Mouse (Mus musculus): ENCODE measurements around the gene Lrrfip1. TPM values are rescaled to one million over a fixed set of nuclear protein-coding genes. Genes with fewer than 3 reads are reported as not detected.

Lrrfip1 gene
- polyA plus RNA-seq, 1 experiment from 2014 or later: 43.3 TPM

GRCm38 (mm10) chr1:91128849-91129248 is 130.3 kb downstream of the Lrrfip1 start:
- WGBS: 92% methylated on average over 4 of the region's 4 CpGs
- no peak overlapping the region for H3K27ac ChIP-seq (ENCODE audit: low read depth, low read length)
- ATAC-seq: no peak
- no peaks in the 10 kb centered on the region for H3K27me3 ChIP-seq (replicated peaks; ENCODE audit: control insufficient read depth, insufficient read depth, low read length)
- H3K36me3 ChIP-seq (ENCODE audit: control insufficient read depth, insufficient read depth, low read length): peaks cover 16% of the 10 kb centered on the region
- H3K4me1 ChIP-seq (ENCODE audit: control insufficient read depth, insufficient read depth, low read depth, low read length): no peaks in the 10 kb centered on the region
- no peak overlapping the region for H3K4me2 ChIP-seq (ENCODE audit: low read length)
- H3K9ac ChIP-seq (ENCODE audit: low read depth, low read length): no peak overlapping the region
- H3K9me3 ChIP-seq (ENCODE audit: control insufficient read depth, low read length): no peaks in the 10 kb centered on the region
- H3K4me3 ChIP-seq (ENCODE audit: low read length): no peak overlapping the region

- no peak overlapping the region for H3K4me3 ChIP-seq (ENCODE audit: low read length)
- no peak overlapping the region for H3K9ac ChIP-seq (ENCODE audit: low read depth, low read length)
- no peaks in the 10 kb centered on the region for H3K9me3 ChIP-seq (ENCODE audit: control insufficient read depth, low read length)
- no peak overlapping the region for H3K4me2 ChIP-seq (ENCODE audit: low read length)
- whole genome bisulfite sequencing: 82% methylated on average over 2 of the region's 2 CpGs
- ATAC-seq: no peak
- H3K27ac ChIP-seq (ENCODE audit: low read depth, low read length): no peak overlapping the region
- H3K36me3 ChIP-seq (ENCODE audit: control insufficient read depth, insufficient read depth, low read length): no peaks in the 10 kb centered on the region
- H3K4me1 ChIP-seq (ENCODE audit: control insufficient read depth, insufficient read depth, low read depth, low read length): no peaks in the 10 kb centered on the region
- H3K27me3 ChIP-seq (replicated peaks; ENCODE audit: control insufficient read depth, insufficient read depth, low read length): no peaks in the 10 kb centered on the region; the same call in 1 of the 2 replicates
Measured at GRCm38 (mm10) chr1:91137036-91137435, 138.5 kb downstream of the Lrrfip1 start.

- H3K27me3 ChIP-seq (replicated peaks; ENCODE audit: control insufficient read depth, insufficient read depth, low read length): no peaks in the 10 kb centered on the region
- ATAC-seq: no peak; the same call in 1 of the 2 replicates
- 70% methylated on average over 20 of the region's 20 CpGs for WGBS
Measured at GRCm38 (mm10) chr1:91144813-91145212, 146.3 kb downstream of the Lrrfip1 start, which contains the start of gene Rbm44. Gene Rbm44, plus strand, starts transcription at chr1:91145089.

GRCm38 (mm10) chr1:91151509-91151908 is 153.0 kb downstream of the Lrrfip1 start:
- Histone ChIP-seq H3K4me1 (ENCODE audit: control insufficient read depth, insufficient read depth, low read depth, low read length) (no peaks in the 10 kb centered on the region), H3K9me3 (ENCODE audit: control insufficient read depth, low read length) (no peaks in the 10 kb centered on the region), H3K27me3 (replicated peaks; ENCODE audit: control insufficient read depth, insufficient read depth, low read length) (no peaks in the 10 kb centered on the region), H3K9ac (ENCODE audit: low read depth, low read length) (no peak overlapping the region), H3K36me3 (ENCODE audit: control insufficient read depth, insufficient read depth, low read length) (no peaks in the 10 kb centered on the region), H3K4me2 (ENCODE audit: low read length) (no peak overlapping the region), H3K27ac (ENCODE audit: low read depth, low read length) (no peak overlapping the region), H3K4me3 (ENCODE audit: low read length) (no peak overlapping the region)
- WGBS: 67% methylated on average over 2 of the region's 2 CpGs
- ATAC-seq: no peak

More at GRCm38 (mm10) chr1:91144813-91145212, 146.3 kb downstream of the Lrrfip1 start, which contains the start of gene Rbm44:
- no peak within 1 kb of the TSS for H3K9ac ChIP-seq (ENCODE audit: low read depth, low read length)
- H3K36me3 ChIP-seq (ENCODE audit: control insufficient read depth, insufficient read depth, low read length): no peaks in the 10 kb centered on the region
- no peak within 1 kb of the TSS for H3K27ac ChIP-seq (ENCODE audit: low read depth, low read length)
- H3K4me3 ChIP-seq (ENCODE audit: low read length): no peak within 1 kb of the TSS
- H3K4me2 ChIP-seq (ENCODE audit: low read length): no peak within 1 kb of the TSS
- H3K4me1 ChIP-seq (ENCODE audit: control insufficient read depth, insufficient read depth, low read depth, low read length): no peaks in the 10 kb centered on the region
- H3K9me3 ChIP-seq (ENCODE audit: control insufficient read depth, low read length): no peaks in the 10 kb centered on the region

- no peak overlapping the region for H3K4me3 ChIP-seq (ENCODE audit: low read length)
- ATAC-seq: no peak
- no peak overlapping the region for H3K4me2 ChIP-seq (ENCODE audit: low read length)
- H3K9ac ChIP-seq (ENCODE audit: low read depth, low read length): no peak overlapping the region
- no peaks in the 10 kb centered on the region for H3K4me1 ChIP-seq (ENCODE audit: control insufficient read depth, insufficient read depth, low read depth, low read length)
- no peaks in the 10 kb centered on the region for H3K9me3 ChIP-seq (ENCODE audit: control insufficient read depth, low read length)
- WGBS: 77% methylated on average over 6 of the region's 6 CpGs
- H3K36me3 ChIP-seq (ENCODE audit: control insufficient read depth, insufficient read depth, low read length): no peaks in the 10 kb centered on the region
- no peak overlapping the region for H3K27ac ChIP-seq (ENCODE audit: low read depth, low read length)
- H3K27me3 ChIP-seq (replicated peaks; ENCODE audit: control insufficient read depth, insufficient read depth, low read length): no peaks in the 10 kb centered on the region
Measured at GRCm38 (mm10) chr1:91166798-91167197, 168.3 kb downstream of the Lrrfip1 start.

GRCm38 (mm10) chr1:91169157-91169556 is 170.6 kb downstream of the Lrrfip1 start:
- Histone ChIP-seq H3K4me3 (ENCODE audit: low read length) (no peak overlapping the region), H3K36me3 (ENCODE audit: control insufficient read depth, insufficient read depth, low read length) (no peaks in the 10 kb centered on the region), H3K4me1 (ENCODE audit: control insufficient read depth, insufficient read depth, low read depth, low read length) (no peaks in the 10 kb centered on the region), H3K27ac (ENCODE audit: low read depth, low read length) (no peak overlapping the region), H3K27me3 (replicated peaks; ENCODE audit: control insufficient read depth, insufficient read depth, low read length) (no peaks in the 10 kb centered on the region), H3K9ac (ENCODE audit: low read depth, low read length) (no peak overlapping the region), H3K9me3 (ENCODE audit: control insufficient read depth, low read length) (no peaks in the 10 kb centered on the region), H3K4me2 (ENCODE audit: low read length) (no peak overlapping the region)
- no peak for ATAC-seq
- WGBS: 88% methylated on average over 4 of the region's 4 CpGs

- peaks cover 3% of the 10 kb centered on the region for H3K4me1 ChIP-seq (ENCODE audit: control insufficient read depth, insufficient read depth, low read depth, low read length)
- WGBS: 92% methylated on average over 5 of the region's 5 CpGs
- no peaks in the 10 kb centered on the region for H3K9me3 ChIP-seq (ENCODE audit: control insufficient read depth, low read length)
- no peak overlapping the region for H3K27ac ChIP-seq (ENCODE audit: low read depth, low read length)
- H3K36me3 ChIP-seq (ENCODE audit: control insufficient read depth, insufficient read depth, low read length): no peaks in the 10 kb centered on the region
- ATAC-seq: no peak
- H3K9ac ChIP-seq (ENCODE audit: low read depth, low read length): no peak overlapping the region
- H3K4me3 ChIP-seq (ENCODE audit: low read length): no peak overlapping the region
- no peaks in the 10 kb centered on the region for H3K27me3 ChIP-seq (replicated peaks; ENCODE audit: control insufficient read depth, insufficient read depth, low read length)
- no peak overlapping the region for H3K4me2 ChIP-seq (ENCODE audit: low read length)
Measured at GRCm38 (mm10) chr1:91174796-91175195, 176.3 kb downstream of the Lrrfip1 start.

GRCm38 (mm10) chr1:91176026-91176425 is 177.5 kb downstream of the Lrrfip1 start:
- Histone ChIP-seq H3K36me3 (ENCODE audit: control insufficient read depth, insufficient read depth, low read length) (no peaks in the 10 kb centered on the region), H3K4me2 (ENCODE audit: low read length) (no peak overlapping the region), H3K27me3 (replicated peaks; ENCODE audit: control insufficient read depth, insufficient read depth, low read length) (0 out of 2 replicates have a peak, but pooled peaks cover 3% of the 10 kb centered on the region), H3K27ac (ENCODE audit: low read depth, low read length) (no peak overlapping the region), H3K4me1 (ENCODE audit: control insufficient read depth, insufficient read depth, low read depth, low read length) (peaks cover 9% of the 10 kb centered on the region), H3K9ac (ENCODE audit: low read depth, low read length) (no peak overlapping the region), H3K4me3 (ENCODE audit: low read length) (no peak overlapping the region), H3K9me3 (ENCODE audit: control insufficient read depth, low read length) (no peaks in the 10 kb centered on the region)
- no peak for ATAC-seq
- WGBS: 69% methylated on average over 3 of the region's 3 CpGs

- H3K27ac ChIP-seq (ENCODE audit: low read depth, low read length): no peak overlapping the region
- no peak for ATAC-seq
Measured at GRCm38 (mm10) chr1:91176871-91177270, 178.3 kb downstream of the Lrrfip1 start.

More at GRCm38 (mm10) chr1:91176871-91177270, 178.3 kb downstream of the Lrrfip1 start:
- H3K4me2 ChIP-seq (ENCODE audit: low read length): no peak overlapping the region
- H3K36me3 ChIP-seq (ENCODE audit: control insufficient read depth, insufficient read depth, low read length): no peaks in the 10 kb centered on the region
- 83% methylated on average over 4 of the region's 4 CpGs for WGBS
- no peak overlapping the region for H3K9ac ChIP-seq (ENCODE audit: low read depth, low read length)
- H3K4me3 ChIP-seq (ENCODE audit: low read length): no peak overlapping the region
- peaks cover 9% of the 10 kb centered on the region for H3K4me1 ChIP-seq (ENCODE audit: control insufficient read depth, insufficient read depth, low read depth, low read length)
- H3K9me3 ChIP-seq (ENCODE audit: control insufficient read depth, low read length): no peaks in the 10 kb centered on the region
- H3K27me3 ChIP-seq (replicated peaks; ENCODE audit: control insufficient read depth, insufficient read depth, low read length): 0 out of 2 replicates have a peak, but pooled peaks cover 3% of the 10 kb centered on the region
